Comparison of ENCODE assay signal across 8 mouse cellular contexts in genomic region chr10:68277671-68278151, GRCm38 (mm10). TPM values are rescaled to one million over a fixed set of nuclear protein-coding genes. Genes with fewer than 3 reads are reported as not detected.
A peak's percentile ranks its signal among the peaks of the same experiment; 100 is the strongest.
DNase-seq lines count a peak whose midpoint lies in the region; ATAC-seq lines count a peak whose summit lies in the region.

No protein-coding gene starts in this region.

- H3K27me3 ChIP-seq in forebrain, embryonic 15.5 days = no peaks in the 10 kb centered on the region
- no peaks in the 10 kb centered on the region for H3K27me3 ChIP-seq in hindbrain, embryonic 11.5 days (ENCODE audit: control insufficient read depth, insufficient read depth, low read length)

- H3K4me1 ChIP-seq in forebrain, embryonic 15.5 days = peaks cover 51% of the 10 kb centered on the region
- H3K4me1 ChIP-seq in hindbrain, embryonic 11.5 days (replicated peaks; ENCODE audit: control insufficient read depth, insufficient read depth, low read length) = 0 out of 2 replicates have a peak, but pooled peaks cover 3% of the 10 kb centered on the region

- peak overlapping the region; percentile 70 for H3K27ac ChIP-seq in forebrain, embryonic 15.5 days (replicated peaks)
- H3K27ac ChIP-seq in hindbrain, embryonic 11.5 days (ENCODE audit: low read depth, low read length) = peak overlapping the region; percentile 59; the same call in 1 of the 2 replicates

- H3K4me2 ChIP-seq in forebrain, embryonic 15.5 days (replicated peaks) = peak overlapping the region; percentile 97
- peak overlapping the region; percentile 81 for H3K4me2 ChIP-seq in hindbrain, embryonic 11.5 days (replicated peaks; ENCODE audit: low read depth, low read length)

- peak; percentile 45 to 54 for DNase-seq in cerebellum, adult 18-20 months
- peak; percentile 57 to 63 for DNase-seq in adrenal gland, postnatal 36 days
- DNase-seq in hindbrain, embryonic 11.5 days (ENCODE audit: low spot score) = peak; percentile 69
- peak; percentile 45 to 50 for DNase-seq in left cerebral cortex, postnatal 36 days (ENCODE audit: low spot score in 2 of 2)
- DNase-seq in skeletal muscle tissue, adult 2 months (ENCODE audit: low read depth, low spot score) = peak; percentile 20

- no peaks in the 10 kb centered on the region for H3K36me3 ChIP-seq in forebrain, embryonic 15.5 days
- no peaks in the 10 kb centered on the region for H3K36me3 ChIP-seq in hindbrain, embryonic 11.5 days (ENCODE audit: control insufficient read depth, insufficient read depth, low read length)

- peak overlapping the region; percentile 70 for H3K4me3 ChIP-seq in forebrain, embryonic 15.5 days
- H3K4me3 ChIP-seq in hindbrain, embryonic 11.5 days (ENCODE audit: low read depth, low read length) = peak overlapping the region; percentile 56

- no peaks in the 10 kb centered on the region for H3K9me3 ChIP-seq in forebrain, embryonic 15.5 days
- H3K9me3 ChIP-seq in hindbrain, embryonic 11.5 days (ENCODE audit: control insufficient read depth, low read length) = no peaks in the 10 kb centered on the region

- ATAC-seq in cerebellum, adult (ENCODE audit: insufficient number of reproducible peaks, low FRiP score, low TSS enrichment) = no peak
- no peak for ATAC-seq in forebrain, embryonic 15.5 days (replicated peaks)
- no peak for ATAC-seq in hindbrain, embryonic 11.5 days (ENCODE audit: low FRiP score)
- ATAC-seq in megakaryocyte-erythroid progenitor cell, adult 5-6 weeks (replicated peaks; ENCODE audit: low FRiP score, low TSS enrichment, poor library complexity, severe bottlenecking) = peak; percentile 36; the same call in 1 of the 2 replicates

- under 1% methylated on average over 15 of the region's 15 CpGs for WGBS in forebrain, embryonic 15.5 days
- under 1% methylated on average over 15 of the region's 15 CpGs for WGBS in hindbrain, embryonic 11.5 days

- H3K9ac ChIP-seq in forebrain, embryonic 15.5 days (replicated peaks) = peak overlapping the region; percentile 53
- peak overlapping the region; percentile 44; the same call in 1 of the 2 replicates for H3K9ac ChIP-seq in hindbrain, embryonic 11.5 days (ENCODE audit: low read depth, low read length)

- intact Hi-C loops in left cerebral cortex, postnatal 36 days (cut with DNase I) = loop anchor here (5.0 kb wide), 4 partner anchors 75 to 280 kb away; no protein-coding TSS in a partner anchor

RNA-seq across cellular contexts. Expression of gene Arid5b, which starts 0.8 kb away (rescaled TPM):
- 10 to 100 TPM; 27.3 to 33.9 TPM for total RNA-seq in adrenal gland, postnatal 36 days (2021)
- 14.4 and 15.1 TPM in 2 replicates for polyA plus RNA-seq in forebrain, embryonic 15.5 days (2015; fragmentation: Nextera tagmentation; extraction: Ambion mirVana)
- 17.5 and 23.3 TPM in 2 replicates for polyA plus RNA-seq in hindbrain, embryonic 11.5 days (2014; fragmentation: Nextera tagmentation; extraction: Ambion mirVana)
- total RNA-seq in left cerebral cortex, postnatal 36 days (2021) = 10 to 100 TPM; 27.8 to 34.3 TPM
- 0.59 and 1.7 TPM in 2 replicates for total RNA-seq in megakaryocyte-erythroid progenitor cell, adult 5-6 weeks (2014; fragmentation: Nextera tagmentation)
- 1.2 and 1.6 TPM in 2 replicates for total RNA-seq in megakaryocyte-erythroid progenitor cell, adult 5-6 weeks (2017)

Comparison
In these comparisons a context has a peak if more than half of its experiments do, and no peak if none do; other contexts are left out.
1. RNA of gene Arid5b, which starts 0.8 kb away (total RNA-seq): 27.8 to 34.3 TPM in left cerebral cortex, postnatal 36 days and 27.3 to 33.9 TPM in adrenal gland, postnatal 36 days; 0.59 to 1.7 TPM in megakaryocyte-erythroid progenitor cell, adult 5-6 weeks; every median in the first group is over 10 times any median in the second.
2. Peak in every context shown above with its lines, with median percentiles within 50 percentile points of each other: DNase-seq.